Mouse (Mus musculus) midbrain, embryonic 11.5 days (tissue): ENCODE results near the gene Itpkb. TPM values are rescaled to one million over a fixed set of nuclear protein-coding genes. Genes with fewer than 3 reads are reported as not detected.

ENCODE experiments used
- ATAC-seq: fragments of 200-750 bp; cut with Nextera tagmentation; 2 replicates; pipeline ENCODE4 v1.8.0; 2017; ENCODE audit warnings: moderate TSS enrichment, moderate library complexity; ENCODE audit not compliant: low FRiP score
- DNase-seq: peaks from one replicate; pipeline ENCODE4 v3.0.0; 2015; ENCODE audit warnings: low spot score; ENCODE audit errors: missing footprints
- H3K27ac ChIP-seq: fragments of 300-500 bp; sonication (generic); 2 replicates; pipeline ENCODE4 v1.5.1; 2014; ENCODE audit warnings: low read depth, low read length
- H3K27me3 ChIP-seq: fragments of 300-500 bp; sonication (generic); 2 replicates; pipeline ENCODE4 v1.6.1; 2014; ENCODE audit warnings: mild to moderate bottlenecking, low read length, moderate library complexity, mixed read lengths; ENCODE audit not compliant: control insufficient read depth, insufficient read depth
- H3K36me3 ChIP-seq: fragments of 300-500 bp; sonication (generic); 2 replicates; pipeline ENCODE4 v1.6.1; 2014; ENCODE audit warnings: mild to moderate bottlenecking, low read length, moderate library complexity, mixed read lengths; ENCODE audit not compliant: control insufficient read depth, insufficient read depth
- H3K4me1 ChIP-seq: fragments of 300-500 bp; sonication (generic); 2 replicates; pipeline ENCODE4 v1.6.1; 2014; ENCODE audit warnings: low read length; ENCODE audit not compliant: control insufficient read depth, insufficient read depth
- H3K4me2 ChIP-seq: fragments of 300-500 bp; sonication (generic); 2 replicates; pipeline ENCODE4 v1.6.1; 2014; ENCODE audit warnings: mild to moderate bottlenecking, moderate library complexity
- H3K4me3 ChIP-seq: fragments of 300-500 bp; sonication (generic); 2 replicates; pipeline ENCODE4 v1.5.1; 2014; ENCODE audit warnings: low read depth, low read length
- H3K9ac ChIP-seq: fragments of 300-500 bp; sonication (generic); 2 replicates; pipeline ENCODE4 v1.6.1; 2014; ENCODE audit warnings: low read length
- H3K9me3 ChIP-seq: fragments of 300-500 bp; sonication (generic); 2 replicates; pipeline ENCODE4 v1.6.1; 2016; ENCODE audit warnings: low read length; ENCODE audit not compliant: control insufficient read depth
- WGBS: fragments of 180-500 bp; shearing (Covaris S2); extraction: QIAGEN DNeasy Blood & Tissue Kit; methylation state at CpG from one replicate; pipeline ENCODE4 v1.1.7; 2014; 5-methylcytosine and 5-hydroxymethylcytosine counted together
- polyA plus RNA-seq: library from polyadenylated mRNA; unstranded; fragments of >200 nt; fragmentation: Nextera tagmentation; extraction: Ambion mirVana; gene quantifications from 2 replicates; pipeline ENCODE4 v1.2.1, GENCODE M21; 2014

Gene Itpkb
- polyA plus RNA-seq, 1 experiment from 2014 or later: 1.9 TPM

GRCm38 (mm10) chr1:180433098-180433538 is 102.8 kb downstream of the Itpkb start:
- peak overlapping the region; percentile 1; the same call in 1 of the 2 replicates for H3K27ac ChIP-seq
- peak; percentile 68 for ATAC-seq
- WGBS: 1% methylated on average over 16 of the region's 16 CpGs

GRCm38 (mm10) chr1:180433796-180434566 is 103.7 kb downstream of the Itpkb start:
- ATAC-seq (peak; percentile 83), DNase-seq (peak; percentile 94)
- no peak overlapping the region; the same call in 1 of the 2 replicates for H3K4me2 ChIP-seq
- 21% methylated on average over 7 of the region's 7 CpGs for WGBS
- H3K9me3 ChIP-seq: no peaks in the 10 kb centered on the region
- H3K27ac ChIP-seq: no peak overlapping the region
- peaks cover 11% of the 10 kb centered on the region for H3K4me1 ChIP-seq
- H3K27me3 ChIP-seq: 0 out of 2 replicates have a peak, but pooled peaks cover 3% of the 10 kb centered on the region
- H3K36me3 ChIP-seq: no peaks in the 10 kb centered on the region
- no peak overlapping the region for H3K4me3 ChIP-seq
- no peak overlapping the region for H3K9ac ChIP-seq

More at GRCm38 (mm10) chr1:180433098-180433538, 102.8 kb downstream of the Itpkb start:
- H3K36me3 ChIP-seq: no peaks in the 10 kb centered on the region
- peak overlapping the region; percentile 48 for H3K9ac ChIP-seq
- peak overlapping the region; percentile 22 for H3K4me3 ChIP-seq
- DNase-seq: peak; percentile 95
- H3K27me3 ChIP-seq: 0 out of 2 replicates have a peak, but pooled peaks cover 3% of the 10 kb centered on the region
- no peaks in the 10 kb centered on the region for H3K9me3 ChIP-seq
- H3K4me1 ChIP-seq: peaks cover 11% of the 10 kb centered on the region
- H3K4me2 ChIP-seq: peak overlapping the region; percentile 39

- no peak for DNase-seq
- Histone ChIP-seq H3K27ac (no peak overlapping the region), H3K27me3 (0 out of 2 replicates have a peak, but pooled peaks cover 3% of the 10 kb centered on the region), H3K9me3 (no peaks in the 10 kb centered on the region), H3K4me3 (no peak overlapping the region), H3K4me2 (no peak overlapping the region), H3K36me3 (no peaks in the 10 kb centered on the region), H3K4me1 (peaks cover 11% of the 10 kb centered on the region), H3K9ac (no peak overlapping the region)
- WGBS: 12% methylated on average over 9 of the region's 9 CpGs
- ATAC-seq: no peak
Measured at GRCm38 (mm10) chr1:180434925-180435324, 104.6 kb downstream of the Itpkb start.

GRCm38 (mm10) chr1:180439496-180439895 is 109.2 kb downstream of the Itpkb start:
- Histone ChIP-seq H3K27ac (no peak overlapping the region), H3K4me2 (no peak overlapping the region), H3K9me3 (no peaks in the 10 kb centered on the region), H3K4me1 (no peaks in the 10 kb centered on the region), H3K36me3 (no peaks in the 10 kb centered on the region), H3K4me3 (no peak overlapping the region), H3K9ac (no peak overlapping the region), H3K27me3 (0 out of 2 replicates have a peak, but pooled peaks cover 3% of the 10 kb centered on the region)
- DNase-seq (no peak), ATAC-seq (no peak)
- WGBS: 83% methylated on average over 4 of the region's 4 CpGs

- no peak for ATAC-seq
- H3K27me3 ChIP-seq: no peaks in the 10 kb centered on the region
Measured at GRCm38 (mm10) chr1:180444411-180444810, 114.1 kb downstream of the Itpkb start.

GRCm38 (mm10) chr1:180449641-180450040 is 119.4 kb downstream of the Itpkb start:
- 80% methylated on average over 2 of the region's 2 CpGs for WGBS
- ATAC-seq: no peak
- no peak overlapping the region for H3K27ac ChIP-seq

More at GRCm38 (mm10) chr1:180444411-180444810, 114.1 kb downstream of the Itpkb start:
- no peak for DNase-seq
- H3K4me1 ChIP-seq: no peaks in the 10 kb centered on the region
- no peak overlapping the region for H3K27ac ChIP-seq
- WGBS: 55% methylated on average over 3 of the region's 3 CpGs
- H3K36me3 ChIP-seq: no peaks in the 10 kb centered on the region
- H3K9ac ChIP-seq: no peak overlapping the region
- H3K4me3 ChIP-seq: no peak overlapping the region
- no peak overlapping the region for H3K4me2 ChIP-seq
- H3K9me3 ChIP-seq: no peaks in the 10 kb centered on the region

GRCm38 (mm10) chr1:180458274-180458673 is 128.0 kb downstream of the Itpkb start:
- ATAC-seq: no peak
- 63% methylated on average over 6 of the region's 6 CpGs for WGBS
- H3K4me3 ChIP-seq: no peak overlapping the region
- H3K4me1 ChIP-seq: no peaks in the 10 kb centered on the region; the same call in 1 of the 2 replicates
- no peak overlapping the region for H3K9ac ChIP-seq
- no peak overlapping the region for H3K27ac ChIP-seq
- no peak overlapping the region for H3K4me2 ChIP-seq
- DNase-seq: peak; percentile 83
- no peaks in the 10 kb centered on the region for H3K9me3 ChIP-seq
- no peaks in the 10 kb centered on the region for H3K27me3 ChIP-seq
- H3K36me3 ChIP-seq: no peaks in the 10 kb centered on the region

More at GRCm38 (mm10) chr1:180449641-180450040, 119.4 kb downstream of the Itpkb start:
- Histone ChIP-seq H3K4me1 (no peaks in the 10 kb centered on the region), H3K9me3 (no peaks in the 10 kb centered on the region), H3K4me2 (no peak overlapping the region), H3K27me3 (no peaks in the 10 kb centered on the region), H3K9ac (no peak overlapping the region), H3K36me3 (no peaks in the 10 kb centered on the region), H3K4me3 (no peak overlapping the region)
- DNase-seq: peak; percentile 75

GRCm38 (mm10) chr1:180458680-180459079 is 128.4 kb downstream of the Itpkb start:
- Histone ChIP-seq H3K4me2 (no peak overlapping the region), H3K4me1 (no peaks in the 10 kb centered on the region; the same call in 1 of the 2 replicates), H3K27ac (no peak overlapping the region), H3K9me3 (no peaks in the 10 kb centered on the region), H3K36me3 (no peaks in the 10 kb centered on the region), H3K27me3 (no peaks in the 10 kb centered on the region), H3K4me3 (no peak overlapping the region), H3K9ac (no peak overlapping the region)
- ATAC-seq: no peak
- no peak for DNase-seq
- 70% methylated on average over 3 of the region's 3 CpGs for WGBS

- no peak overlapping the region for H3K4me3 ChIP-seq
- no peak for ATAC-seq
- no peaks in the 10 kb centered on the region; the same call in 1 of the 2 replicates for H3K4me1 ChIP-seq
- no peak overlapping the region for H3K9ac ChIP-seq
- H3K9me3 ChIP-seq: no peaks in the 10 kb centered on the region
- no peaks in the 10 kb centered on the region for H3K27me3 ChIP-seq
- DNase-seq: no peak
- H3K4me2 ChIP-seq: no peak overlapping the region
- no peak overlapping the region for H3K27ac ChIP-seq
- H3K36me3 ChIP-seq: no peaks in the 10 kb centered on the region
- WGBS: 48% methylated on average over 5 of the region's 5 CpGs
Measured at GRCm38 (mm10) chr1:180460721-180461120, 130.4 kb downstream of the Itpkb start.
